Mouse (Mus musculus) liver, adult 2 months (tissue): ENCODE measurements around the gene Rnf212.

Experiments
- CTCF ChIP-seq: fragments of 200-500 bp; IDR thresholded peaks from 2 replicates; pipeline ENCODE4 v1.5.1; 2011; ENCODE audit warnings: low read depth, low read length, control low read depth
- POLR2A ChIP-seq: fragments of 200-500 bp; IDR thresholded peaks from 2 replicates; pipeline ENCODE4 v1.6.1; 2011; ENCODE audit warnings: low read length, control low read depth; ENCODE audit not compliant: insufficient read depth; ENCODE audit errors: extremely low read depth

- TF ChIP-seq CTCF (no peak), POLR2A (no peak)
Measured at GRCm38 (mm10) chr5:108718051-108718450, 56.7 kb downstream of the Rnf212 start.
